Mouse (Mus musculus) intestine, embryonic 16.5 days (tissue): ENCODE measurements around the gene Gosr2. TPM values are rescaled to one million over a fixed set of nuclear protein-coding genes. Genes with fewer than 3 reads are reported as not detected.

Experiments
- ATAC-seq: fragments of 200-750 bp; cut with Nextera tagmentation; 2 replicates; pipeline ENCODE4 v1.8.0; 2017; ENCODE audit warnings: moderate TSS enrichment, moderate library complexity
- H3K27ac ChIP-seq: fragments of 300-500 bp; sonication (generic); 2 replicates; pipeline ENCODE4 v1.5.1; 2014; ENCODE audit warnings: mild to moderate bottlenecking, low read length
- H3K27me3 ChIP-seq: fragments of 300-500 bp; sonication (generic); replicated peaks from 2 replicates; pipeline ENCODE4 v1.6.1; 2014; ENCODE audit warnings: low read length, control low read depth, mixed read lengths; ENCODE audit not compliant: control insufficient read depth, insufficient read depth
- H3K36me3 ChIP-seq: fragments of 300-500 bp; sonication (generic); 2 replicates; pipeline ENCODE4 v1.6.1; 2014; ENCODE audit warnings: low read length, control low read depth; ENCODE audit not compliant: control insufficient read depth, insufficient read depth
- H3K4me1 ChIP-seq: fragments of 300-500 bp; sonication (generic); 2 replicates; pipeline ENCODE4 v1.6.1; 2014; ENCODE audit warnings: low read length, control low read depth, mixed read lengths; ENCODE audit not compliant: control insufficient read depth, insufficient read depth
- H3K4me2 ChIP-seq: fragments of 300-500 bp; sonication (generic); 2 replicates; pipeline ENCODE4 v1.6.1; 2014; ENCODE audit warnings: low read depth, low read length, control low read depth
- H3K4me3 ChIP-seq: fragments of 300-500 bp; sonication (generic); 2 replicates; pipeline ENCODE4 v1.5.1; 2014; ENCODE audit warnings: mild to moderate bottlenecking, low read length
- H3K9ac ChIP-seq: fragments of 300-500 bp; sonication (generic); 2 replicates; pipeline ENCODE4 v1.6.1; 2014; ENCODE audit warnings: low read depth, low read length
- H3K9me3 ChIP-seq: fragments of 300-500 bp; sonication (generic); 2 replicates; pipeline ENCODE4 v1.6.1; 2016; ENCODE audit warnings: low read length, control low read depth; ENCODE audit not compliant: control insufficient read depth
- WGBS: fragments of 180-500 bp; shearing (Covaris S2); extraction: QIAGEN DNeasy Blood & Tissue Kit; methylation state at CpG from one replicate; pipeline ENCODE4 v1.1.7; 2014; 5-methylcytosine and 5-hydroxymethylcytosine counted together
- polyA plus RNA-seq: library from polyadenylated mRNA; unstranded; fragments of >200 nt; fragmentation: Nextera tagmentation; extraction: Ambion mirVana; gene quantifications from 2 replicates; pipeline ENCODE4 v1.2.1, GENCODE M21; 2015

Gosr2 gene
- polyA plus RNA-seq, 1 experiment from 2014 or later: 73.3 TPM

- H3K36me3 ChIP-seq: no peaks in the 10 kb centered on the region
- H3K27ac ChIP-seq: no peak overlapping the region
- no peak for ATAC-seq
- H3K9me3 ChIP-seq: no peaks in the 10 kb centered on the region
- no peak overlapping the region for H3K4me2 ChIP-seq
- 5% methylated on average over 10 of the region's 10 CpGs for WGBS
- H3K4me1 ChIP-seq: no peaks in the 10 kb centered on the region
- H3K27me3 ChIP-seq: peaks cover 7% of the 10 kb centered on the region; the same call in 1 of the 2 replicates
- H3K9ac ChIP-seq: no peak overlapping the region
- H3K4me3 ChIP-seq: no peak overlapping the region
Measured at GRCm38 (mm10) chr11:103639407-103639946, 58.2 kb downstream of the Gosr2 start.

GRCm38 (mm10) chr11:103638790-103639189 is 58.9 kb downstream of the Gosr2 start, which contains the start of gene Lyzl6:
Gene Lyzl6, minus strand, starts transcription at chr11:103638890.
- Histone ChIP-seq H3K9me3 (no peaks in the 10 kb centered on the region), H3K4me2 (no peak within 1 kb of the TSS), H3K4me3 (no peak within 1 kb of the TSS), H3K4me1 (no peaks in the 10 kb centered on the region), H3K9ac (no peak within 1 kb of the TSS), H3K27me3 (peaks cover 7% of the 10 kb centered on the region; the same call in 1 of the 2 replicates), H3K36me3 (no peaks in the 10 kb centered on the region), H3K27ac (no peak within 1 kb of the TSS)
- ATAC-seq: no peak
- WGBS: 73% methylated on average over 3 of the region's 3 CpGs

- Histone ChIP-seq H3K4me1 (no peaks in the 10 kb centered on the region), H3K9ac (no peak overlapping the region), H3K4me3 (no peak overlapping the region), H3K27me3 (peaks cover 7% of the 10 kb centered on the region; the same call in 1 of the 2 replicates), H3K27ac (no peak overlapping the region), H3K36me3 (no peaks in the 10 kb centered on the region), H3K9me3 (no peaks in the 10 kb centered on the region), H3K4me2 (no peak overlapping the region)
- ATAC-seq: no peak
- 76% methylated on average over 6 of the region's 6 CpGs for WGBS
Measured at GRCm38 (mm10) chr11:103636261-103636660, 61.4 kb downstream of the Gosr2 start.

- 80% methylated on average over 3 of the region's 3 CpGs for WGBS
- H3K27ac ChIP-seq: no peak overlapping the region
- peaks cover 5% of the 10 kb centered on the region; the same call in 1 of the 2 replicates for H3K27me3 ChIP-seq
- no peaks in the 10 kb centered on the region for H3K36me3 ChIP-seq
- H3K9ac ChIP-seq: no peak overlapping the region
- no peaks in the 10 kb centered on the region for H3K4me1 ChIP-seq
- no peaks in the 10 kb centered on the region for H3K9me3 ChIP-seq
- no peak overlapping the region for H3K4me2 ChIP-seq
- no peak overlapping the region for H3K4me3 ChIP-seq
- ATAC-seq: no peak
Measured at GRCm38 (mm10) chr11:103635481-103635880, 62.2 kb downstream of the Gosr2 start.

GRCm38 (mm10) chr11:103634806-103635205 is 62.9 kb downstream of the Gosr2 start:
- ATAC-seq: no peak
- H3K27ac ChIP-seq: no peak overlapping the region
- 0 out of 2 replicates have a peak, but pooled peaks cover 2% of the 10 kb centered on the region for H3K27me3 ChIP-seq
- no peaks in the 10 kb centered on the region for H3K9me3 ChIP-seq
- no peak overlapping the region for H3K4me3 ChIP-seq
- no peaks in the 10 kb centered on the region for H3K36me3 ChIP-seq
- 84% methylated on average over 7 of the region's 7 CpGs for WGBS
- H3K4me2 ChIP-seq: no peak overlapping the region
- H3K9ac ChIP-seq: no peak overlapping the region
- H3K4me1 ChIP-seq: no peaks in the 10 kb centered on the region

GRCm38 (mm10) chr11:103627453-103627852 is 70.2 kb downstream of the Gosr2 start:
- Histone ChIP-seq H3K4me2 (no peak overlapping the region), H3K9ac (no peak overlapping the region), H3K4me1 (no peaks in the 10 kb centered on the region), H3K27ac (no peak overlapping the region), H3K4me3 (no peak overlapping the region), H3K27me3 (no peaks in the 10 kb centered on the region), H3K9me3 (no peaks in the 10 kb centered on the region), H3K36me3 (no peaks in the 10 kb centered on the region)
- ATAC-seq: no peak
- WGBS: 79% methylated on average over 23 of the region's 23 CpGs

Other genes starting within 250 kb of the Gosr2 start
- gene Lrrc37a, start 193.3 kb downstream of the Gosr2 start, polyA plus RNA-seq: not detected in 2 replicates
- not detected in 2 replicates for gene Gm884, start 76.8 kb downstream of the Gosr2 start, polyA plus RNA-seq
- not detected in 2 replicates for gene Lyzl6, start 59.0 kb downstream of the Gosr2 start, polyA plus RNA-seq
- 0.44 and 0.81 TPM in 2 replicates for gene Rprml, start 48.3 kb downstream of the Gosr2 start, polyA plus RNA-seq
- 0.05 and 0.06 TPM in 2 replicates for gene Wnt9b, start 51.9 kb upstream of the Gosr2 start, polyA plus RNA-seq
- gene Wnt3, start 76.3 kb upstream of the Gosr2 start, polyA plus RNA-seq: 0.39 and 0.51 TPM in 2 replicates